Mouse (Mus musculus) stomach, embryonic 16.5 days (tissue): ENCODE measurements around the gene Krt23. TPM values are rescaled to one million over a fixed set of nuclear protein-coding genes. Genes with fewer than 3 reads are reported as not detected.

Source experiments
- ATAC-seq: fragments of 200-750 bp; cut with Nextera tagmentation; 2 replicates; pipeline ENCODE4 v1.8.0; 2017; ENCODE audit warnings: moderate number of reproducible peaks, moderate TSS enrichment; ENCODE audit not compliant: insufficient read depth, low FRiP score
- H3K27ac ChIP-seq: fragments of 300-500 bp; sonication (generic); 2 replicates; pipeline ENCODE4 v1.5.1; 2014; ENCODE audit warnings: low read length
- H3K27me3 ChIP-seq: fragments of 300-500 bp; sonication (generic); 2 replicates; pipeline ENCODE4 v1.6.1; 2014; ENCODE audit warnings: low read length, control low read depth, mixed read lengths; ENCODE audit not compliant: control insufficient read depth, insufficient read depth
- H3K36me3 ChIP-seq: fragments of 300-500 bp; sonication (generic); 2 replicates; pipeline ENCODE4 v1.6.1; 2014; ENCODE audit warnings: low read length; ENCODE audit not compliant: control insufficient read depth, insufficient read depth
- H3K4me1 ChIP-seq: fragments of 300-500 bp; sonication (generic); 2 replicates; pipeline ENCODE4 v1.6.1; 2014; ENCODE audit warnings: low read length, control low read depth, mixed read lengths; ENCODE audit not compliant: control insufficient read depth, insufficient read depth
- H3K4me2 ChIP-seq: fragments of 300-500 bp; sonication (generic); 2 replicates; pipeline ENCODE4 v1.6.1; 2014; ENCODE audit warnings: low read depth, low read length, mixed read lengths
- H3K4me3 ChIP-seq: fragments of 300-500 bp; sonication (generic); replicated peaks from 2 replicates; pipeline ENCODE4 v1.5.1; 2014; ENCODE audit warnings: mild to moderate bottlenecking, low read length
- H3K9ac ChIP-seq: fragments of 300-500 bp; sonication (generic); 2 replicates; pipeline ENCODE4 v1.6.1; 2014; ENCODE audit warnings: low read length
- H3K9me3 ChIP-seq: fragments of 300-500 bp; sonication (generic); replicated peaks from 2 replicates; pipeline ENCODE4 v1.6.1; 2016; ENCODE audit warnings: low read length, control low read depth; ENCODE audit not compliant: control insufficient read depth
- WGBS: fragments of 180-500 bp; shearing (Covaris S2); extraction: QIAGEN DNeasy Blood & Tissue Kit; methylation state at CpG from one replicate; pipeline ENCODE4 v1.1.7; 2014; 5-methylcytosine and 5-hydroxymethylcytosine counted together
- polyA plus RNA-seq: library from polyadenylated mRNA; unstranded; fragments of >200 nt; fragmentation: Nextera tagmentation; extraction: Ambion mirVana; gene quantifications from 2 replicates; pipeline ENCODE4 v1.2.1, GENCODE M21; 2015

Gene Krt23
- polyA plus RNA-seq, 1 experiment from 2014 or later, result 92.1 TPM

DNA sequence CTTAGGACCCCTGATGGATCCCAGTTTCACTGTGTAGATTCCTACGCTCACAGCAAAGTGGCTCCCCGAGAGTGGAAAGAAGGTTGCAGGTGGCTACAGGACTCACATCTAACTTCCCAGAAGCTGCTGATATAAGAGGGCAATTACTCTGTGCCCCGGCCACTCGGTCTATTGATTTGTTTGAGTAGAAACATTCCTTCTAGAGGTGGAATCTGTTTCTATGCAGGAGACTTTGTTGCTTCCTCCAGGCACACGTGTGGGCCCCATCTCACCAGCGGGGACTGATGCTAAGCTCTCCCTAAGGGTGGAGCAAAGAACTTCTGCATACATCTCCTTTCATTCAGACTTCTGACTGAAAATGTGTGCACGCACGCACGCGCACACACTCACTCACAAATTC lies 53.5 kb downstream of the Krt23 start:
- Histone ChIP-seq H3K36me3 (no peaks in the 10 kb centered on the region), H3K27me3 (no peaks in the 10 kb centered on the region), H3K9ac (no peak overlapping the region; the same call in 1 of the 2 replicates), H3K27ac (no peak overlapping the region), H3K4me2 (no peak overlapping the region), H3K4me1 (no peaks in the 10 kb centered on the region; the same call in 1 of the 2 replicates), H3K9me3 (no peaks in the 10 kb centered on the region), H3K4me3 (no peak overlapping the region)
- WGBS, result 43% methylated on average over 10 of the region's 10 CpGs
- peak; percentile 17; the same call in 1 of the 2 replicates for ATAC-seq

DNA sequence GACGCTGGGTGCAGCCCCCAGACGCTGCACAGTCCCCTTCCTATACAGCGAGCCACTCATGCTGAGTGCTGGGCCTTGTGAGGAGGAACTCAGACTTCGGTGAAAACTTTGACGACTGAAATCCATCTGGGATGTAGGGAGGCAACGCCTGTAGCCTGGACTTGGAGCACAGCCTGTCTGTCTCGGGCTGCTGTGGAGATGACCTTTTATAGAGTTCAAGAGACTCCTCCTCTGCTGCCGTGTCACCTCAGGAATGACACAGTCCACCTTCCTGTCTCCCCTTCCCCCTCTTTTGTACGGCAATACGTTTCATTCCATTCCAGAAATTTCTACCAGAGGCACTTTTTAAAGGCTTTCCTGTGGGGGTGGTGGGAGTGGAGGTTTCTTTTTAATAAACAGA lies 55.0 kb downstream of the Krt23 start, which contains the start of gene Krt20:
Krt20 (minus strand) TSS at position 179 of the 400 bp plus-strand sequence.
- Histone ChIP-seq H3K27me3 (no peaks in the 10 kb centered on the region), H3K36me3 (no peaks in the 10 kb centered on the region), H3K9me3 (no peaks in the 10 kb centered on the region), H3K27ac (no peak within 1 kb of the TSS), H3K9ac (no peak within 1 kb of the TSS), H3K4me3 (no peak within 1 kb of the TSS; the same call in 1 of the 2 replicates), H3K4me1 (no peaks in the 10 kb centered on the region; the same call in 1 of the 2 replicates), H3K4me2 (no peak within 1 kb of the TSS)
- 20% methylated on average over 10 of the region's 10 CpGs for WGBS
- no peak for ATAC-seq

DNA sequence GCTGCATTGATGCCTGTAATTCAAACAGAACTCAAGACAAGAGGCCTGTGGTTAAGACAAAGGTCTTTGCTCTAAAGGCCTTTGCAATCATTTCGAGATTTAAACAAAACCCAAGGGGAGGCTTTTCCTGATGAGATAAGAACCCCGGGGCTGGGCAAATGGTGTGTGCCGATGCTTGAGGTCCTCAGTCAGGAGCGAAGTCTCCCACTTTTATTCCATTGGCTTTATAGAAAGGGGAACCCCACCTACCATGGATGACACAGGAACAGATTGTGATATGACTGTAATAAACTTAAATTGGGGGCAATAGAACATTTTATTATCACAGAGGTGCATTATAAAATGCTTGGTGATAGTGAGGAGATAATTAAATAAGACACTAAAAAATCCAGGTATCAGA lies 56.3 kb downstream of the Krt23 start:
- Histone ChIP-seq H3K4me3 (no peak overlapping the region), H3K4me1 (no peaks in the 10 kb centered on the region; the same call in 1 of the 2 replicates), H3K9me3 (no peaks in the 10 kb centered on the region), H3K27me3 (no peaks in the 10 kb centered on the region), H3K9ac (no peak overlapping the region), H3K27ac (no peak overlapping the region), H3K4me2 (no peak overlapping the region), H3K36me3 (no peaks in the 10 kb centered on the region)
- no peak for ATAC-seq
- WGBS, result 58% methylated on average over 4 of the region's 4 CpGs

DNA sequence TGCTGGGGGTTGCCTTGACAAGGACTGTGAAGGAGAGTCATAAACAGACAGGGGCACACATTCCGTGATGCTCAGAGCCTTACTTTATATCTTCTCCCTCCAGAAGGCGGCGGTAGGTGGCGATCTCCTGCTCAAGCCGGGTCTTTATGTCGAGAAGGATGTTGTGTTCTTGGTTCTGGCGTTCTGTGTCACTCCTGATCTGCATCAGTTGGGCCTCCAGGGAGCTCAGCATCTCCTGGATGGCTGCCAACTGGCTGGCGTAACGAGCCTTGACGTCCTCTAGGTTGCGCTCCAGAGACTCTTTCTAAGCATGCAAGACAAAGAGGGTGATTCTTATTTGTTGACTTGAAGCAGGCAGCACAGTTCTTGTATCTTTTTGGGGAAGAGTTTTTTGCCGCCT lies 62.3 kb downstream of the Krt23 start:
- H3K4me1 ChIP-seq, result no peaks in the 10 kb centered on the region
- no peaks in the 10 kb centered on the region for H3K27me3 ChIP-seq
- WGBS, result 49% methylated on average over 12 of the region's 12 CpGs
- no peaks in the 10 kb centered on the region for H3K36me3 ChIP-seq
- no peak overlapping the region for H3K9ac ChIP-seq
- no peaks in the 10 kb centered on the region for H3K9me3 ChIP-seq
- H3K4me2 ChIP-seq, result no peak overlapping the region
- H3K4me3 ChIP-seq, result no peak overlapping the region
- H3K27ac ChIP-seq, result no peak overlapping the region
- ATAC-seq, result no peak

Other genes with a start within 250 kb of the Krt23 start
- 0.19 and 0.28 TPM in 2 replicates for gene Krt222, start 249.1 kb downstream of the Krt23 start, polyA plus RNA-seq
- gene Krt24, start 207.9 kb downstream of the Krt23 start, polyA plus RNA-seq, result not detected in 2 replicates
- gene Krt25, start 170.2 kb downstream of the Krt23 start, polyA plus RNA-seq, result 0.06 and 0.22 TPM in 2 replicates
- not detected in 2 replicates for gene Krt26, start 155.2 kb downstream of the Krt23 start, polyA plus RNA-seq
- 0.15 TPM in 1 of 2 replicates, not detected in the other for gene Krt27, start 142.0 kb downstream of the Krt23 start, polyA plus RNA-seq
- gene Krt28, start 118.2 kb downstream of the Krt23 start, polyA plus RNA-seq, result 0.14 and 0.21 TPM in 2 replicates
- 22.3 and 24.1 TPM in 2 replicates for gene Krt10, start 103.8 kb downstream of the Krt23 start, polyA plus RNA-seq
- 0.12 and 0.19 TPM in 2 replicates for gene Krt12, start 70.9 kb downstream of the Krt23 start, polyA plus RNA-seq
- gene Krt20, start 55.0 kb downstream of the Krt23 start, polyA plus RNA-seq, result 16.6 and 23.3 TPM in 2 replicates
- 0.14 TPM in 1 of 2 replicates, not detected in the other for gene Krt39, start 28.2 kb upstream of the Krt23 start, polyA plus RNA-seq
- gene Krt40, start 50.0 kb upstream of the Krt23 start, polyA plus RNA-seq, result not detected in 2 replicates
- gene Krtap3-3, start 57.7 kb upstream of the Krt23 start, polyA plus RNA-seq, result not detected in 2 replicates
- not detected in 2 replicates for gene Krtap3-2, start 63.7 kb upstream of the Krt23 start, polyA plus RNA-seq
- not detected in 2 replicates for gene Gm11939, start 66.3 kb upstream of the Krt23 start, polyA plus RNA-seq
- not detected in 2 replicates for gene Krtap3-1, start 73.5 kb upstream of the Krt23 start, polyA plus RNA-seq
- not detected in 2 replicates for gene Krtap1-5, start 87.9 kb upstream of the Krt23 start, polyA plus RNA-seq
- not detected in 2 replicates for gene Krtap1-4, start 90.5 kb upstream of the Krt23 start, polyA plus RNA-seq
- not detected in 2 replicates for gene Krtap1-3, start 98.2 kb upstream of the Krt23 start, polyA plus RNA-seq
- gene Krtap9-3, start 105.0 kb upstream of the Krt23 start, polyA plus RNA-seq, result not detected in 2 replicates
- not detected in 2 replicates for gene Gm11938, start 110.2 kb upstream of the Krt23 start, polyA plus RNA-seq
- not detected in 2 replicates for gene Gm11937, start 117.1 kb upstream of the Krt23 start, polyA plus RNA-seq
- not detected in 2 replicates for gene Krtap2-4, start 121.7 kb upstream of the Krt23 start, polyA plus RNA-seq
- not detected in 2 replicates for gene Gm11562, start 127.3 kb upstream of the Krt23 start, polyA plus RNA-seq
- not detected in 2 replicates for gene Krtap4-1, start 135.1 kb upstream of the Krt23 start, polyA plus RNA-seq
- not detected in 2 replicates for gene Krtap4-2, start 141.9 kb upstream of the Krt23 start, polyA plus RNA-seq
- gene Krtap4-7, start 151.0 kb upstream of the Krt23 start, polyA plus RNA-seq, result not detected in 2 replicates
- not detected in 2 replicates for gene Gm11555, start 157.1 kb upstream of the Krt23 start, polyA plus RNA-seq
- gene Gm11563, start 165.8 kb upstream of the Krt23 start, polyA plus RNA-seq, result not detected in 2 replicates
- not detected in 2 replicates for gene Krtap4-6, start 172.8 kb upstream of the Krt23 start, polyA plus RNA-seq
- gene Gm14190, start 197.6 kb upstream of the Krt23 start, polyA plus RNA-seq, result not detected in 2 replicates
- gene Gm14180, start 241.2 kb upstream of the Krt23 start, polyA plus RNA-seq, result not detected in 2 replicates